Mouse (Mus musculus) midbrain, embryonic 15.5 days (tissue): ENCODE measurements around the gene Tcte2. TPM values are rescaled to one million over a fixed set of nuclear protein-coding genes. Genes with fewer than 3 reads are reported as not detected.
A peak's percentile ranks its signal among the peaks of the same experiment; 100 is the strongest.

Experiments
- ATAC-seq: fragments of 200-750 bp; cut with Nextera tagmentation; replicated peaks from 2 replicates; pipeline ENCODE4 v1.8.0; 2017; ENCODE audit warnings: moderate TSS enrichment
- H3K27ac ChIP-seq: fragments of 300-500 bp; sonication (generic); 2 replicates; pipeline ENCODE4 v1.5.1; 2015; ENCODE audit warnings: mild to moderate bottlenecking, inconsistent platforms
- H3K27me3 ChIP-seq: fragments of 300-500 bp; sonication (generic); replicated peaks from 2 replicates; pipeline ENCODE4 v1.6.1; 2015; ENCODE audit warnings: inconsistent platforms
- H3K36me3 ChIP-seq: fragments of 300-500 bp; sonication (generic); replicated peaks from 2 replicates; pipeline ENCODE4 v1.6.1; 2015; ENCODE audit warnings: inconsistent platforms
- H3K4me1 ChIP-seq: fragments of 300-500 bp; sonication (generic); 2 replicates; pipeline ENCODE4 v1.6.1; 2015; ENCODE audit warnings: inconsistent platforms
- H3K4me2 ChIP-seq: fragments of 300-500 bp; sonication (generic); 2 replicates; pipeline ENCODE4 v1.6.1; 2015; ENCODE audit warnings: inconsistent platforms, mild to moderate bottlenecking, moderate library complexity
- H3K4me3 ChIP-seq: fragments of 300-500 bp; sonication (generic); 2 replicates; pipeline ENCODE4 v1.5.1; 2015; ENCODE audit warnings: mild to moderate bottlenecking, inconsistent platforms
- H3K9ac ChIP-seq: fragments of 300-500 bp; sonication (generic); 2 replicates; pipeline ENCODE4 v1.6.1; 2015; ENCODE audit warnings: mild to moderate bottlenecking, inconsistent platforms
- H3K9me3 ChIP-seq: fragments of 300-500 bp; sonication (generic); 2 replicates; pipeline ENCODE4 v1.6.1; 2016; ENCODE audit warnings: inconsistent platforms
- WGBS: fragments of 180-500 bp; shearing (Covaris S2); methylation state at CpG from one replicate; pipeline ENCODE4 v1.1.7; 2015; ENCODE audit warnings: mixed read lengths; 5-methylcytosine and 5-hydroxymethylcytosine counted together
- polyA plus RNA-seq: library from polyadenylated mRNA; unstranded; fragments of >200 nt; fragmentation: Nextera tagmentation; extraction: Ambion mirVana; gene quantifications from 2 replicates; pipeline ENCODE4 v1.2.1, GENCODE M21; 2015

Gene Tcte2
- polyA plus RNA-seq, 1 experiment from 2014 or later = 22.8 TPM

GRCm38 (mm10) chr17:13712518-13712917, 49.1 kb downstream of the Tcte2 start:
- H3K4me2 ChIP-seq = no peak overlapping the region
- H3K9ac ChIP-seq = no peak overlapping the region
- WGBS = 82% methylated on average over 3 of the region's 3 CpGs
- H3K4me3 ChIP-seq = no peak overlapping the region
- peak overlapping the region; percentile 64; the same call in 1 of the 2 replicates for H3K27ac ChIP-seq
- peak; percentile 58 for ATAC-seq
- no peaks in the 10 kb centered on the region for H3K9me3 ChIP-seq
- no peaks in the 10 kb centered on the region for H3K36me3 ChIP-seq
- H3K27me3 ChIP-seq = no peaks in the 10 kb centered on the region
- 0 out of 2 replicates have a peak, but pooled peaks cover 2% of the 10 kb centered on the region for H3K4me1 ChIP-seq

DNA sequence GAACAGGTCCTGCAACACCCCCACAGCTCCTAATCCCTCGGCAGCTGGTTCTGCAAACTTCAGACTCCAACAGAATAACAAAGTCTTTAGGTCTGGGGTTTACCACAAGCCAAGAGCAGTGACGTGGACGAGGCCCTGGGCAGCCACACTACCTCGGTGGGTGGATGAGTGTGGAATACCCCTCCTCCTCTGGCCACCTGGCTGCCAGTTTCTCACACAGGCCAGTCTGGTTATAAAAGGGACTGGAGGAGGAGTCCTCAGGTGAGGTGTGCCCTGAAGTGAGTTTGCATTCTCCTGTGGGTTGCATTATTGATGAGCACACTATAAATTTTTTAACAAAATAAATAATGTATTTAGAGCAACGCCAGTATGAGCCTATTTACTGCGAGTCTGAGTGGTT, 49.5 kb downstream of the Tcte2 start:
- Histone ChIP-seq H3K36me3 (no peaks in the 10 kb centered on the region), H3K27me3 (no peaks in the 10 kb centered on the region), H3K9ac (no peak overlapping the region), H3K27ac (no peak overlapping the region; the same call in 1 of the 2 replicates), H3K4me2 (no peak overlapping the region), H3K4me3 (no peak overlapping the region), H3K9me3 (no peaks in the 10 kb centered on the region), H3K4me1 (0 out of 2 replicates have a peak, but pooled peaks cover 2% of the 10 kb centered on the region)
- WGBS = 66% methylated on average over 6 of the region's 6 CpGs
- ATAC-seq = peak; percentile 72

- Histone ChIP-seq H3K27ac (no peak overlapping the region), H3K9ac (no peak overlapping the region), H3K36me3 (no peaks in the 10 kb centered on the region), H3K4me2 (no peak overlapping the region), H3K4me3 (no peak overlapping the region), H3K4me1 (0 out of 2 replicates have a peak, but pooled peaks cover 2% of the 10 kb centered on the region), H3K27me3 (no peaks in the 10 kb centered on the region), H3K9me3 (no peaks in the 10 kb centered on the region)
- no peak for ATAC-seq
- 89% methylated on average over 5 of the region's 5 CpGs for WGBS
These were observed 50.5 kb downstream of the Tcte2 start for GRCm38 (mm10) chr17:13711173-13711572.

DNA sequence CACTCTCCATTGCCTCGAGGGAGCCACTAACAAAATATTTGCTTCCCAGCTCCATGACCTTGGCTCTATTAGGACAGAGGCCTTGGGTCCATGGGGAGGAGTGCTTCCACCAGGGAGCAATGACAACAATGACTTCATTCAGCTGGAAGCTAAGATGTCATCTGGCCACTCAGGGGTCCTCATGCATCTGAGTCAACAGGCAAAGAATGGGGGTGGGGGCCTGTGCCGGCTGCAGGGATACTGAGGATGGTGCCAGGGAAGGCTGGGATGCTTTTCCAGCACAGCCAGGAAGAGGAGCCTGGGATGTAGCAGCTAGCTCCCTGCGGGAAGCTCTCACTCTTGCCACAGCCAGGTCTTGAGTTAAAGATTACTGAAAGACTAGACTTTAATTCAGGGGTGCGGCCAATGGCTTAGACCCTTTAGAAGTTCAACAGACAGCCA, 56.1 kb downstream of the Tcte2 start:
- Histone ChIP-seq H3K4me1 (peaks cover 3% of the 10 kb centered on the region; the same call in 1 of the 2 replicates), H3K4me3 (no peak overlapping the region), H3K27me3 (no peaks in the 10 kb centered on the region), H3K36me3 (no peaks in the 10 kb centered on the region), H3K4me2 (no peak overlapping the region), H3K9me3 (no peaks in the 10 kb centered on the region), H3K9ac (no peak overlapping the region), H3K27ac (no peak overlapping the region)
- no peak for ATAC-seq
- WGBS = 50% methylated on average over 4 of the region's 4 CpGs

GRCm38 (mm10) chr17:13703611-13704320, 57.9 kb downstream of the Tcte2 start:
- H3K27me3 ChIP-seq = no peaks in the 10 kb centered on the region
- ATAC-seq = no peak
- H3K9me3 ChIP-seq = no peaks in the 10 kb centered on the region
- peaks cover 9% of the 10 kb centered on the region for H3K4me1 ChIP-seq
- 69% methylated on average over 9 of the region's 9 CpGs for WGBS
- H3K9ac ChIP-seq = no peak overlapping the region
- H3K4me2 ChIP-seq = no peak overlapping the region
- H3K4me3 ChIP-seq = no peak overlapping the region
- H3K27ac ChIP-seq = no peak overlapping the region
- no peaks in the 10 kb centered on the region for H3K36me3 ChIP-seq

DNA sequence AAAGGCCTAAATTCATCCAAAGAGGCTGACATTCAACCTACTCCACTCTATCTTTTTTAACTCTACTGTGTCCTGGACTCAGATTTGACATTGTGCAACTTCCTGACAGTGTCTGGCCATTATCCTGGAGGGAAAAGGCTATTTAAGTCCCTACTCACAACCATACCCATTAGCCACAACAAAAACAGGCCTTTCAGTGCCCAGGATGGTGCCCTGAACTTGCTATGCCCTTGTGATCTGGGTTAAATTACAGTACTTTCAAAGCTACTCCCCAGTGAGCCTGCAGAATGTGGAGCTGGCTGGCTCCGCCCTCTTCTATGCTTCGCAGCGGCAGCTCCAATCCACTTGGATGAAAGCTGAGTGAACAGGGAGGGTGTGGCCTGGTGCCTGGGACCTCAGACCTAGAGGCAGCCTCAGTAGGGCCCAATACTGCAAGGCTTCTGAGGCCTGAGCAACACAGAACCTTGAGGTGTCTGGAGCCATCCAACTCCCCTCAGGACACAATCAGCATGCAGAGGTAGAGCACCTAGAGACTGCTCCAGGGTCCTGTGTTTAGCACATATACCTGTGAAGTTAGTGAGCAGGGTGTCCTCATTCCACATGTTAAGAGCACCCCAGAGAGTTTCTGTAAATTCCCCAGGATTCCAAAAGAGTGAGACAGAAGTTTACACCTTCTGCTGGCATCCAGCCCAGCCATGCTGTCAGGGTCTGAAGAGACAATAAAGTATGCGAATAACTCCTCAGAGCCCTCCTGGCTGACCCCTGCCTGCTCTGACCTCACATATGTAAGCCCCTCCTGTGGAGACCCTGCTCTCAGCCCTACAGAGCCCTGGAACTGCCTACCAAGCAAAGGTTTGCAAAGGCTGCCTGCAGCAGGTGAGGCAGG, 61.3 kb downstream of the Tcte2 start:
- Histone ChIP-seq H3K4me1 (peaks cover 9% of the 10 kb centered on the region), H3K4me3 (no peak overlapping the region), H3K9me3 (no peaks in the 10 kb centered on the region), H3K4me2 (no peak overlapping the region), H3K9ac (no peak overlapping the region), H3K27me3 (no peaks in the 10 kb centered on the region), H3K27ac (peak overlapping the region; percentile 38; the same call in 1 of the 2 replicates), H3K36me3 (no peaks in the 10 kb centered on the region)
- WGBS = 33% methylated on average over 4 of the region's 4 CpGs
- peak; percentile 62; the same call in 1 of the 2 replicates for ATAC-seq

GRCm38 (mm10) chr17:13699716-13700115, 61.9 kb downstream of the Tcte2 start:
- H3K36me3 ChIP-seq = no peaks in the 10 kb centered on the region
- no peak overlapping the region for H3K4me3 ChIP-seq
- H3K27ac ChIP-seq = 0 out of 2 replicates have a peak overlapping the region, but pooled peaks have one; percentile 38
- H3K4me2 ChIP-seq = no peak overlapping the region
- peaks cover 9% of the 10 kb centered on the region for H3K4me1 ChIP-seq
- WGBS = 71% methylated on average over 7 of the region's 7 CpGs
- H3K9ac ChIP-seq = no peak overlapping the region
- H3K9me3 ChIP-seq = no peaks in the 10 kb centered on the region
- H3K27me3 ChIP-seq = no peaks in the 10 kb centered on the region
- ATAC-seq = no peak

DNA sequence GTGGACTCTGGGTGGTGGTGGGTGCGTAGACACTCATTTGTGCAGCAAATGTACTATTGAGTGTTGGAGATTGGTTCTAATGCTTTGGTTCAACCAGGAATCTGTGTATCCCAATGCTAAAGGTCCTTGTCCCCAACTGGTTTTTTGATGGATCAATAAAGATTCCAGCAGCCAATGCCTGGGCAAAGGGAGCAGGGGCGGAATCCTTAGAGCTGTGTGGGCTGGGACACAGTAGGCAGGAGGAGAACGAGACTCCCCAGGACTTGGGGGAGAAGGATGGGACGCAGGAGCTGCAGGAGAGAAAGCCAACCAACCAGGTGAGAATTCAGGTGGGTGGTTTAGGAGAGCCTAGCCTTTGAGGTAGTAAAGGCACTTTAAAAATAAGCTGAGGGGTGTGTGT, 63.4 kb downstream of the Tcte2 start:
- no peaks in the 10 kb centered on the region for H3K9me3 ChIP-seq
- no peak overlapping the region for H3K27ac ChIP-seq
- no peak overlapping the region for H3K4me3 ChIP-seq
- H3K27me3 ChIP-seq = no peaks in the 10 kb centered on the region
- peaks cover 9% of the 10 kb centered on the region for H3K4me1 ChIP-seq
- no peak overlapping the region for H3K4me2 ChIP-seq
- no peak for ATAC-seq
- 94% methylated on average over 4 of the region's 4 CpGs for WGBS
- H3K36me3 ChIP-seq = no peaks in the 10 kb centered on the region
- H3K9ac ChIP-seq = no peak overlapping the region

GRCm38 (mm10) chr17:13697646-13698045, 64.0 kb downstream of the Tcte2 start:
- H3K9ac ChIP-seq = no peak overlapping the region
- H3K9me3 ChIP-seq = no peaks in the 10 kb centered on the region
- no peaks in the 10 kb centered on the region for H3K27me3 ChIP-seq
- H3K4me1 ChIP-seq = peaks cover 9% of the 10 kb centered on the region
- H3K27ac ChIP-seq = no peak overlapping the region
- H3K4me3 ChIP-seq = no peak overlapping the region
- ATAC-seq = no peak
- 86% methylated on average over 2 of the region's 2 CpGs for WGBS
- no peak overlapping the region for H3K4me2 ChIP-seq
- no peaks in the 10 kb centered on the region for H3K36me3 ChIP-seq

DNA sequence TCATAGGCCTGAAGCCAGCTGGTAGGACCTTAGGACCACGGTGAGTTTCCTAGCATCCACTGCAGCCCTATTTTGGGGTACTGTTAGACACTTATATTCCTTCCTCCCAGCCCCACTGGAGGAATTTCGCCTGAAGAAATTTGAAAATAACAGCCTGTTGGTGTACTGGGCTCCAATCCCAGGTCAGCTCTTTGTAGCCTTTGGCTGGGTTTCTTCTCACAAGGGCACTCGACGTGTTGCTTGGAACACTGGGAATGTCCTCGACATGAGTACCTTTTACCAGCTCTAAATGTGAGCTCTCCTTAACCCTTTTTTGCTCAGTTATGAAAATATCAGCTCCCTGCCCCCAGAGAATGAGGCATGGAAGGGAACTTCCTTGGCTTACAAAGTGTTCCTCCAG, 65.7 kb downstream of the Tcte2 start:
- no peak for ATAC-seq
- Histone ChIP-seq H3K27me3 (no peaks in the 10 kb centered on the region), H3K36me3 (no peaks in the 10 kb centered on the region), H3K4me1 (peaks cover 9% of the 10 kb centered on the region), H3K9me3 (no peaks in the 10 kb centered on the region), H3K4me2 (no peak overlapping the region), H3K4me3 (no peak overlapping the region), H3K9ac (no peak overlapping the region), H3K27ac (no peak overlapping the region)
- 80% methylated on average over 5 of the region's 5 CpGs for WGBS

DNA sequence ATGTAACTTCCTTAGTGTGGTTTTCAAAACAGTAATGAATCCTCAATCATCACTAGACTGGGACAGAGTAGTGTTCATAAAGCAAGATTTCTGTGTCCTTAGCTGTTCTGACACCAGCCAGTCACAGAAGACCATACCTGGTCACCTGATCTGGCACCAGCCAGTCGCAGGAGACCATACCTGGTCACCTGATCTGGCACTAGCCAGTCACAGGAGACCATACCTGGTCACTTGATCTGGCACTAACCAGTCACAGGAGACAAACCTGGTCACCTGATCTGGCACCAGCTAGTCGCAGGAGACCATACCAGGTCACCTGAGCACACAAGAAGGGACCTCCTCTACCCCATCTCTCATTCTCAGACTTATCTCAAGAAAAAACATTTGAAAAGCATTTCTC, 66.4 kb downstream of the Tcte2 start:
- Histone ChIP-seq H3K4me3 (no peak overlapping the region), H3K27ac (no peak overlapping the region), H3K36me3 (no peaks in the 10 kb centered on the region), H3K4me1 (peaks cover 3% of the 10 kb centered on the region; the same call in 1 of the 2 replicates), H3K9ac (no peak overlapping the region), H3K4me2 (no peak overlapping the region), H3K27me3 (no peaks in the 10 kb centered on the region), H3K9me3 (no peaks in the 10 kb centered on the region)
- WGBS = 95% methylated on average over 2 of the region's 2 CpGs
- no peak for ATAC-seq

GRCm38 (mm10) chr17:13694181-13694580, 67.4 kb downstream of the Tcte2 start:
- Histone ChIP-seq H3K9me3 (no peaks in the 10 kb centered on the region), H3K27ac (no peak overlapping the region), H3K9ac (no peak overlapping the region), H3K4me3 (no peak overlapping the region), H3K36me3 (no peaks in the 10 kb centered on the region), H3K4me1 (no peaks in the 10 kb centered on the region), H3K4me2 (no peak overlapping the region), H3K27me3 (no peaks in the 10 kb centered on the region)
- ATAC-seq = no peak
- WGBS = 88% methylated on average over 1 of the region's 1 CpGs
